Mouse (Mus musculus) testis, adult 2 months (tissue): Measurements from ENCODE around the gene Wdr46. TPM values are rescaled to one million over a fixed set of nuclear protein-coding genes. Genes with fewer than 3 reads are reported as not detected.
"Not testable (repeated sequence)": the region's sequence is repeated elsewhere in the genome, so short reads cannot be mapped to it uniquely, and the experiment has no call there.

ENCODE experiments used
- H3K27ac ChIP-seq: fragments of 200-500 bp; 2 replicates; pipeline ENCODE4 v1.5.1; 2012; ENCODE audit warnings: low read depth, low read length; ENCODE audit not compliant: control insufficient read depth, insufficient read depth
- H3K27me3 ChIP-seq: fragments of 200-500 bp; 2 replicates; pipeline ENCODE4 v1.6.1; 2012; ENCODE audit warnings: mild to moderate bottlenecking, low read length, moderate library complexity; ENCODE audit not compliant: control insufficient read depth, insufficient read depth
- H3K36me3 ChIP-seq: fragments of 200-500 bp; 2 replicates; pipeline ENCODE4 v1.6.1; 2012; ENCODE audit warnings: mild to moderate bottlenecking, low read length; ENCODE audit not compliant: control insufficient read depth, insufficient read depth
- H3K4me1 ChIP-seq: fragments of 200-500 bp; 2 replicates; pipeline ENCODE4 v1.6.1; 2012; ENCODE audit warnings: low read length; ENCODE audit not compliant: control insufficient read depth, insufficient read depth
- H3K4me3 ChIP-seq: fragments of 200-500 bp; 2 replicates; pipeline ENCODE4 v1.5.1; 2012; ENCODE audit warnings: low read depth, mild to moderate bottlenecking, low read length, moderate library complexity, mixed read lengths; ENCODE audit not compliant: control insufficient read depth
- CTCF ChIP-seq: fragments of 200-500 bp; IDR thresholded peaks from 2 replicates; pipeline ENCODE4 v1.5.1; 2012; ENCODE audit warnings: low read depth, mild to moderate bottlenecking, inconsistent platforms, low read length, moderate library complexity; ENCODE audit not compliant: control insufficient read depth, insufficient read depth, insufficient replicate concordance
- POLR2A ChIP-seq: fragments of 200-500 bp; IDR thresholded peaks from 2 replicates; pipeline ENCODE4 v1.6.1; 2012; ENCODE audit warnings: low read depth, mild to moderate bottlenecking, inconsistent platforms, low read length, moderate library complexity; ENCODE audit not compliant: control insufficient read depth
- polyA plus RNA-seq: library from polyadenylated mRNA; depleted of rRNA; stranded (reverse); fragments of >200 nt; gene quantifications from 2 replicates; pipeline ENCODE4 v1.2.3, GENCODE M21; 2012; rRNA removed

Gene Wdr46
- 25.1 and 25.4 TPM in 2 replicates for polyA plus RNA-seq

- Histone ChIP-seq H3K4me3 (peak within 1 kb of the TSS; percentile 98), H3K36me3 (0 out of 2 replicates have a peak, but pooled peaks cover 1% of the 10 kb centered on the region), H3K4me1 (peaks cover 18% of the 10 kb centered on the region), H3K27me3 (no peaks in the 10 kb centered on the region), H3K27ac (peak within 1 kb of the TSS; percentile 85)
- TF ChIP-seq POLR2A, result peak; percentile 29; the same call in 1 of the 2 replicates
- no peak for TF ChIP-seq CTCF
These were observed at the start of gene Wdr46, which contains the start of gene Pfdn6 for GRCm38 (mm10) chr17:33940206-33940805. Gene Wdr46 (plus strand): TSS chr17:33940660. Gene Pfdn6 (minus strand): TSS chr17:33940343.

DNA sequence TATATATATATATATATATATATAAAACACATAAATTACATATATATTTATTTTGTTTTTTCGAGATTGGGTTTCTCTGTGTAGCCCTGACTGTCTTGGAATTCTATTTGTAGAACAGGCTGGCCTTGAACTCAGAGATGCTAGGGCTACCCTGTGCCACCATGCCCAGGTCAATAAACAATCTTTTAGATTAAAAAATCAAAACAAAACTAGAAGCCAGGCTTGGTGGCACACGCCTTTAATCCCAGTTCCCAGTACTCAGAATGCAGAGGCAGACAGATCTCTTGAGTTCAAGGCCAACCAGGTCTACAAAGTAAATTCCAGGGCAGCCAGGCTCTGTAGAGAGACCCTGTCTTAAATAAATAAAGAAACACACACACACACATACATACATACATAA lies 49.1 kb upstream of the Wdr46 start:
- H3K27ac ChIP-seq, result no peak overlapping the region
- H3K4me1 ChIP-seq, result peaks cover 3% of the 10 kb centered on the region
- TF ChIP-seq CTCF (no peak), POLR2A (no peak)

DNA sequence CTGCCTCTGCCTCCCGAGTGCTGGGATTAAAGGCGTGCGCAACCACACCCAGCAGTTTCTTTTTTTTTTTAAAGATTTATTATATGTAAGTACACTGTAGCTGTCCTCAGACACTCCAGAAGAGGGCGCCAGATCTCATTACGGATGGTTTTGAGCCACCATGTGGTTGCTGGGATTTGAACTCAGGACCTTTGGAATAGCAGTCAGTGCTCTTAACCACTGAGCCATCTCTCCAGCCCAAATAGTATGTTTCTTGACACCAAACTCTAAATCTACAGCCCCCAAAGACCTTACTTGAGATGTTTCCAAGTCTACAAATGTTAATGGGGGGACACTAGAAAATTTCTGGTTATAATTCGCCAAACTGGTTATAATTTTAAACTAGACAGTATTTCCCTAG lies 48.6 kb upstream of the Wdr46 start:
- H3K4me3 ChIP-seq, H3K4me1 ChIP-seq, H3K36me3 ChIP-seq, H3K27ac ChIP-seq, H3K27me3 ChIP-seq: not testable (repeated sequence)

More for the DNA sequence above, 49.1 kb upstream of the Wdr46 start:
- no peaks in the 10 kb centered on the region for H3K36me3 ChIP-seq
- no peak overlapping the region for H3K4me3 ChIP-seq
- H3K27me3 ChIP-seq, result no peaks in the 10 kb centered on the region

DNA sequence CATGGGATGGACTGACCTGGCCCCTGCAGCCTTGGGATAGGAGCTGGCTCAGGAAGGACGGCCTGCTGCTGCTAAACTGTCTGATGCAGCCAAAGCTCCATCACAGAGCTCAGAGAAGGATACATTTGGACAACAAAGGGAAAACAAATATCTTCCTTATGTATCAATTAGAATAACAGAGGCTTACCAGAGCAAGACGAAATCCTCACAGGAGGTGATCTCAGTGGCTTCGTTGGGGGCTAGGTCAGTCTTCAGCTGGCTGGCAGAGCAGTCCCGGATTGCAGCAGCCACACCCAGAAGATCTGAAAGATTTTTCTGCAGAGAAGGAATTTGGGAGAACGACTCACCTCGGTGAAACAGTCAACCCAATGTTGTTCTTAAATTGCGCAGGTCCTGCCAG lies 48.0 kb upstream of the Wdr46 start:
- TF ChIP-seq CTCF, result no peak
- no peak for TF ChIP-seq POLR2A
- Histone ChIP-seq H3K4me3 (no peak overlapping the region), H3K4me1 (peaks cover 3% of the 10 kb centered on the region), H3K27ac (no peak overlapping the region), H3K27me3 (no peaks in the 10 kb centered on the region), H3K36me3 (no peaks in the 10 kb centered on the region)

DNA sequence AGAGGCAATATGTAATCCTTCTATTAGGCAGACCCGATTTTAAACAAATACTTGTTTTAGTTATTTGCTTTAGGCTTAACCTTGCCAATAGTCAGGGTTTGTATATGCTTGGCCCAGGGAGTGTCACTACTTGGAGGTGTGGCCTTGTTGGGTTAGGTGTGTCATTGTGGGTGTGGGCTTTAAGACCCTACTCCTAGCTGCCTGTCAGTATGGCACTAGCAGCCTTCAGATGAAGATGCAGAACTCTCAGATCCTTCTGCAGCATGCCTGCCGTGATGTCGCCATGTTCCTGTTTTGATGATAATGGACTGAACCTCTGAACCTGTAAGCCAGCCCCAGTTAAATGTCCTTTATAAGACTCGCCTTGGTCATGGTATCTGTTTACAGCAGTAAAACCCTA lies 47.4 kb upstream of the Wdr46 start:
- not testable (repeated sequence) for H3K4me1 ChIP-seq, H3K4me3 ChIP-seq, H3K27me3 ChIP-seq, H3K36me3 ChIP-seq, H3K27ac ChIP-seq

DNA sequence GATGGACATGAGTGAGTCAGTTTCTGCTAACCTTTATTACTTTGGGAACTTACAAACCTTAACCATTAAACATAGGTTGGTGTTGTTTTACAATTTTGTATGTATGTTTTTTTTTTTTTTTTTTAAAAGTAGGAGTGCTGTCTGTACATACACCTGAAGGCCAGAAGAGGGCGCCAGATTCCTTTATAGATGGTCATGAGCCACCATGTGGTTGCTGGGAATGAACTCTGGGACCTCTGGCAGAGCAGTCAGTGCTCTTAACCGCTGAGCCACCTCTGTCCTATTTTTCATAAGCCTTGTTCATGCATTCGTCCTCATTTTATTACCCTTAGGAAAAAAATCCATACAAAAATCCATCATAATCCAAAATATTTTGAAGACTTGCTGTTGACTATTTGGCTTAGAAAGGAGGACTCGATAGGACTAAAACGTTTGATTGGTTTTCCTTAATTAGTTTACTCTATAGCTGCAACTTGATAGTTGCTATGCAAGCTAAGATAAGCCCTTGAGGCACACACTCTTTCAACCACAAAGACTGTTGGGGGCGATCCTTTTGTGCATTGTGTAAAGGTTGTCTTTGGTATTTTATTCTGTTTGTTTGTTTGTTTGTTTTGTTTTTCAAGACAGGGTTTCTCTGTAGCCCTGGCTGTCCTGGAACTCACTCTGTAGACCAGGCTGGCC lies 43.2 kb upstream of the Wdr46 start:
- no peaks in the 10 kb centered on the region for H3K36me3 ChIP-seq
- H3K4me3 ChIP-seq, result no peak overlapping the region
- no peak overlapping the region for H3K27ac ChIP-seq
- TF ChIP-seq CTCF (peak; percentile 25; the same call in 1 of the 2 replicates), POLR2A (no peak)
- H3K4me1 ChIP-seq, result peaks cover 14% of the 10 kb centered on the region
- no peaks in the 10 kb centered on the region for H3K27me3 ChIP-seq

DNA sequence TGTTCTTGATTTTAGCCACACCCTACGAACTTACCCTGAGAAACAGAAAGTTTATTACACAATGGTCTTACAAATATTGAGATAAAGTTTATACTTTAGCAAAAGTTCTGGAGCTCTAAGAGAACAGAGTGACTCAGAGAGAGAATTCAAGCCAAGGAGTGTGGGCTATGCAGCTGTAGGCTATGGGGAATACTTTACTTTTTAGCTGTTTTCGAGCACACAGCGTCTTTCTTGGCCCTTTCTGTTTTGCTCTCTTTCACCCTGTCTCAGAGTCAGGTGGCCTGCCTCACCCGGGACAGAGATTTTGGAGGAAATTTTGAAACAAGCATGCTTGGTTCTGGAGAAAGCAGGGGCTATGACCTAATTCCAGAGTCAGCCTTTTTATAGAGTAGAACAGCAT lies 42.3 kb upstream of the Wdr46 start:
- not testable (repeated sequence) for H3K4me3 ChIP-seq, H3K36me3 ChIP-seq, H3K27me3 ChIP-seq
- Histone ChIP-seq H3K27ac (0 out of 2 replicates have a peak overlapping the region, but pooled peaks have one; percentile 53), H3K4me1 (peaks cover 14% of the 10 kb centered on the region)

DNA sequence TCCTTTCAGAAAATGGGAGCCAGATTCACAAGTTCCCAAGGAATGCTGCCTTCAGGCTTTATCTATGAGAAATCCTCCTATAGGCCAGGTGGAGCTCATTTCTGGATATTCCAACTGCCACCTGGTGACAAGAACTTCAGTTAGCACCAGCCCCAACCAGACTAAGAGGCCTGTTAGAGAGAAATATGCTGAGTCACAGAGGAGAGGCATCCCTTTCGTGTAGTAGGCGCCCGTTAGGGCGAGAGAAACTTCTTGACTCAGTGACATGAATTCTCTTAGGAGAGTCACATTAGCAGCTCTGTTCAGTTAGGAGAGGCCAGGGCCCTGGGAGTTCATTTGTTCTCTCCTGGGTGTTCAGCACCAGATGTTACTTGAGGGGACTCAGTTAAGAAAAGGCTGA lies 40.8 kb upstream of the Wdr46 start:
- TF ChIP-seq POLR2A (no peak), CTCF (no peak)
- Histone ChIP-seq H3K27me3 (no peaks in the 10 kb centered on the region), H3K36me3 (no peaks in the 10 kb centered on the region), H3K4me1 (peaks cover 14% of the 10 kb centered on the region), H3K4me3 (no peak overlapping the region), H3K27ac (peak overlapping the region; percentile 66; the same call in 1 of the 2 replicates)
